Mouse (Mus musculus): Measurements from ENCODE around the gene Sned1. TPM values are rescaled to one million over a fixed set of nuclear protein-coding genes. Genes with fewer than 3 reads are reported as not detected.
"Not testable (repeated sequence)": the region's sequence is repeated elsewhere in the genome, so short reads cannot be mapped to it uniquely, and the experiment has no call there.

Sned1 gene
- total RNA-seq, 2 experiments from 2014 or later, result 10.7 to 22.3 TPM

- DNase-seq (ENCODE audit: low spot score in 2 of 2), result no peak
Observed at GRCm38 (mm10) chr1:93227976-93228365, 7.7 kb upstream of the Sned1 start.

GRCm38 (mm10) chr1:93229221-93229620 is 6.4 kb upstream of the Sned1 start:
- DNase-seq (ENCODE audit: low spot score in 2 of 2), result no peak

- DNase-seq (ENCODE audit: low spot score in 2 of 2), result no peak
Observed at GRCm38 (mm10) chr1:93229626-93230025, 6.0 kb upstream of the Sned1 start.

- DNase-seq (ENCODE audit: low spot score in 2 of 2), result no peak
Observed at GRCm38 (mm10) chr1:93236545-93236924, 894 bp downstream of the Sned1 start.

- DNase-seq (ENCODE audit: low spot score in 2 of 2), result no peak
Observed at GRCm38 (mm10) chr1:93237676-93238075, 2.0 kb downstream of the Sned1 start.

- no peak for DNase-seq (ENCODE audit: low spot score in 2 of 2)
Observed at GRCm38 (mm10) chr1:93238201-93238600, 2.6 kb downstream of the Sned1 start.

- DNase-seq (ENCODE audit: low spot score in 2 of 2), result no peak
Observed at GRCm38 (mm10) chr1:93245936-93246335, 10.3 kb downstream of the Sned1 start.

- no peak for DNase-seq (ENCODE audit: low spot score in 2 of 2)
Observed at GRCm38 (mm10) chr1:93252586-93252985, 16.9 kb downstream of the Sned1 start.

GRCm38 (mm10) chr1:93255761-93256160 is 20.1 kb downstream of the Sned1 start:
- DNase-seq (ENCODE audit: low spot score in 2 of 2), result no peak

- DNase-seq (ENCODE audit: low spot score in 2 of 2), result no peak
Observed at GRCm38 (mm10) chr1:93257560-93257959, 21.9 kb downstream of the Sned1 start.

GRCm38 (mm10) chr1:93267207-93267606 is 31.6 kb downstream of the Sned1 start:
- DNase-seq (ENCODE audit: low spot score in 2 of 2), result no peak

GRCm38 (mm10) chr1:93268246-93268645 is 32.6 kb downstream of the Sned1 start:
- DNase-seq (ENCODE audit: low spot score in 2 of 2), result no peak

GRCm38 (mm10) chr1:93270516-93271240 is 35.0 kb downstream of the Sned1 start:
- DNase-seq (ENCODE audit: low spot score in 2 of 2), result no peak

GRCm38 (mm10) chr1:93271751-93272150 is 36.1 kb downstream of the Sned1 start:
- no peak for DNase-seq (ENCODE audit: low spot score in 2 of 2)

GRCm38 (mm10) chr1:93272409-93272821 is 36.8 kb downstream of the Sned1 start:
- peak; percentile 15 to 37 for DNase-seq (ENCODE audit: low spot score in 2 of 2)

- DNase-seq (ENCODE audit: low spot score in 2 of 2), result no peak
Observed at GRCm38 (mm10) chr1:93275561-93275960, 39.9 kb downstream of the Sned1 start.

GRCm38 (mm10) chr1:93277041-93277440 is 41.4 kb downstream of the Sned1 start:
- DNase-seq (ENCODE audit: low spot score in 2 of 2), result no peak

GRCm38 (mm10) chr1:93289678-93290214 is 54.1 kb downstream of the Sned1 start:
- DNase-seq (ENCODE audit: low spot score in 2 of 2), result no peak

- no peak for DNase-seq (ENCODE audit: low spot score in 2 of 2)
Observed at GRCm38 (mm10) chr1:93290956-93291355, 55.3 kb downstream of the Sned1 start.

GRCm38 (mm10) chr1:93291591-93291990 is 56.0 kb downstream of the Sned1 start:
- no peak for DNase-seq (ENCODE audit: low spot score in 2 of 2)

- no peak for DNase-seq (ENCODE audit: low spot score in 2 of 2)
Observed at GRCm38 (mm10) chr1:93292006-93292405, 56.4 kb downstream of the Sned1 start.

- DNase-seq (ENCODE audit: low spot score in 2 of 2), result not testable (repeated sequence)
Observed at GRCm38 (mm10) chr1:93294491-93294890, 58.9 kb downstream of the Sned1 start.

GRCm38 (mm10) chr1:93299791-93300190 is 64.2 kb downstream of the Sned1 start:
- DNase-seq (ENCODE audit: low spot score in 2 of 2), result no peak
